Mouse (Mus musculus) granulocyte monocyte progenitor cell, adult 5-6 weeks (primary cell): ENCODE measurements around the gene Nectin2. TPM values are rescaled to one million over a fixed set of nuclear protein-coding genes. Genes with fewer than 3 reads are reported as not detected.

ENCODE experiments used
- ATAC-seq: replicated peaks from 2 replicates; pipeline ENCODE4 v1.8.0; 2016; ENCODE audit warnings: mild to moderate bottlenecking, moderate TSS enrichment, inconsistent platforms; ENCODE audit not compliant: poor library complexity, severe bottlenecking
- total RNA-seq, 2 experiments: library from RNA; stranded (forward) in 1 of 2; stranded (reverse) in 1 of 2; fragments of 200-712, 200-1000 nt in 1 of 2; fragments of >200 nt in 1 of 2; fragmentation: Nextera tagmentation in 1 of 2; gene quantifications; 2 replicates each; pipeline ENCODE4 v1.2.3; 2014 to 2017

Gene Nectin2
- total RNA-seq, 2 experiments from 2014 or later, result 1.6 to 1.7 TPM

- ATAC-seq, result peak; percentile 56
These were observed 81.1 kb downstream of the Nectin2 start for GRCm38 (mm10) chr7:19668947-19669721.

GRCm38 (mm10) chr7:19667434-19667833 is 82.8 kb downstream of the Nectin2 start:
- ATAC-seq, result peak; percentile 36

GRCm38 (mm10) chr7:19666750-19667149 is 83.5 kb downstream of the Nectin2 start:
- no peak for ATAC-seq

Other genes with a start within 250 kb of the Nectin2 start
- 3.1 and 4.5 TPM in 2 replicates for gene Bloc1s3, start 242.1 kb downstream of the Nectin2 start, total RNA-seq (2014; fragmentation: Nextera tagmentation)
- gene Bloc1s3, start 242.1 kb downstream of the Nectin2 start, total RNA-seq (2017), result 0.60 and 1.0 TPM in 2 replicates
- gene Trappc6a, start 242.1 kb downstream of the Nectin2 start, total RNA-seq (2014; fragmentation: Nextera tagmentation), result 75.3 and 83.4 TPM in 2 replicates
- gene Trappc6a, start 242.1 kb downstream of the Nectin2 start, total RNA-seq (2017), result 28.2 and 30.6 TPM in 2 replicates
- not detected in 2 replicates for gene Nkpd1, start 232.6 kb downstream of the Nectin2 start, total RNA-seq (2014; fragmentation: Nextera tagmentation)
- gene Nkpd1, start 232.6 kb downstream of the Nectin2 start, total RNA-seq (2017), result not detected in 2 replicates
- 29.7 and 32.3 TPM in 2 replicates for gene Ppp1r37, start 187.4 kb downstream of the Nectin2 start, total RNA-seq (2014; fragmentation: Nextera tagmentation)
- gene Ppp1r37, start 187.4 kb downstream of the Nectin2 start, total RNA-seq (2017), result 11.9 and 17.8 TPM in 2 replicates
- 3.9 and 7.0 TPM in 2 replicates for gene Zfp296, start 173.2 kb downstream of the Nectin2 start, total RNA-seq (2014; fragmentation: Nextera tagmentation)
- gene Zfp296, start 173.2 kb downstream of the Nectin2 start, total RNA-seq (2017), result 3.8 and 3.9 TPM in 2 replicates
- gene Gemin7, start 172.9 kb downstream of the Nectin2 start, total RNA-seq (2014; fragmentation: Nextera tagmentation), result 66.1 and 70.9 TPM in 2 replicates
- gene Gemin7, start 172.9 kb downstream of the Nectin2 start, total RNA-seq (2017), result 37.8 and 44.3 TPM in 2 replicates
- gene Clasrp, start 146.0 kb downstream of the Nectin2 start, total RNA-seq (2014; fragmentation: Nextera tagmentation), result 24.2 and 40.8 TPM in 2 replicates
- 19.6 TPM in 2 replicates for gene Clasrp, start 146.0 kb downstream of the Nectin2 start, total RNA-seq (2017)
- gene Relb, start 121.0 kb downstream of the Nectin2 start, total RNA-seq (2014; fragmentation: Nextera tagmentation), result 1.2 TPM in 1 of 2 replicates, not detected in the other
- 1.4 and 1.9 TPM in 2 replicates for gene Relb, start 121.0 kb downstream of the Nectin2 start, total RNA-seq (2017)
- 29.9 and 41.7 TPM in 2 replicates for gene Clptm1, start 85.5 kb downstream of the Nectin2 start, total RNA-seq (2014; fragmentation: Nextera tagmentation)
- gene Clptm1, start 85.5 kb downstream of the Nectin2 start, total RNA-seq (2017), result 32.0 and 36.5 TPM in 2 replicates
- 3.3 and 5.9 TPM in 2 replicates for gene Apoc2, start 72.5 kb downstream of the Nectin2 start, total RNA-seq (2014; fragmentation: Nextera tagmentation)
- 1.3 TPM in 1 of 2 replicates, not detected in the other for gene Apoc2, start 72.5 kb downstream of the Nectin2 start, total RNA-seq (2017)
- gene Gm44805, start 69.1 kb downstream of the Nectin2 start, total RNA-seq (2014; fragmentation: Nextera tagmentation), result not detected in 2 replicates
- gene Gm44805, start 69.1 kb downstream of the Nectin2 start, total RNA-seq (2017), result not detected in 2 replicates
- not detected in 2 replicates for gene Apoc4, start 69.0 kb downstream of the Nectin2 start, total RNA-seq (2014; fragmentation: Nextera tagmentation)
- gene Apoc4, start 69.0 kb downstream of the Nectin2 start, total RNA-seq (2017), result not detected in 2 replicates
- 10.3 and 17.9 TPM in 2 replicates for gene Apoc1, start 57.8 kb downstream of the Nectin2 start, total RNA-seq (2014; fragmentation: Nextera tagmentation)
- gene Apoc1, start 57.8 kb downstream of the Nectin2 start, total RNA-seq (2017), result 0.57 and 10.6 TPM in 2 replicates
- gene Apoe, start 51.3 kb downstream of the Nectin2 start, total RNA-seq (2014; fragmentation: Nextera tagmentation), result 21.9 and 23.5 TPM in 2 replicates
- 59.3 and 90.6 TPM in 2 replicates for gene Apoe, start 51.3 kb downstream of the Nectin2 start, total RNA-seq (2017)
- 70.2 and 76.7 TPM in 2 replicates for gene Tomm40, start 35.0 kb downstream of the Nectin2 start, total RNA-seq (2014; fragmentation: Nextera tagmentation)
- 36.2 and 47.0 TPM in 2 replicates for gene Tomm40, start 35.0 kb downstream of the Nectin2 start, total RNA-seq (2017)
- gene Bcam, start 20.5 kb upstream of the Nectin2 start, total RNA-seq (2014; fragmentation: Nextera tagmentation), result not detected in 2 replicates
- gene Bcam, start 20.5 kb upstream of the Nectin2 start, total RNA-seq (2017), result not detected in 2 replicates
- gene Cblc, start 46.3 kb upstream of the Nectin2 start, total RNA-seq (2014; fragmentation: Nextera tagmentation), result not detected in 2 replicates
- not detected in 2 replicates for gene Cblc, start 46.3 kb upstream of the Nectin2 start, total RNA-seq (2017)
- 7.5 and 8.5 TPM in 2 replicates for gene Bcl3, start 72.3 kb upstream of the Nectin2 start, total RNA-seq (2014; fragmentation: Nextera tagmentation)
- 0.57 and 1.0 TPM in 2 replicates for gene Bcl3, start 72.3 kb upstream of the Nectin2 start, total RNA-seq (2017)
- not detected in 2 replicates for gene Gm19345, start 101.5 kb upstream of the Nectin2 start, total RNA-seq (2014; fragmentation: Nextera tagmentation)
- gene Gm19345, start 101.5 kb upstream of the Nectin2 start, total RNA-seq (2017), result not detected in 2 replicates
- not detected in 2 replicates for gene Ceacam16, start 110.8 kb upstream of the Nectin2 start, total RNA-seq (2014; fragmentation: Nextera tagmentation)
- gene Ceacam16, start 110.8 kb upstream of the Nectin2 start, total RNA-seq (2017), result 0.56 TPM in 1 of 2 replicates, not detected in the other
- gene Ceacam19, start 137.5 kb upstream of the Nectin2 start, total RNA-seq (2014; fragmentation: Nextera tagmentation), result not detected in 2 replicates
- not detected in 2 replicates for gene Ceacam19, start 137.5 kb upstream of the Nectin2 start, total RNA-seq (2017)
- 10.7 and 32.3 TPM in 2 replicates for gene Pvr, start 170.7 kb upstream of the Nectin2 start, total RNA-seq (2014; fragmentation: Nextera tagmentation)
- gene Pvr, start 170.7 kb upstream of the Nectin2 start, total RNA-seq (2017), result 10.9 and 11.3 TPM in 2 replicates
- gene Igsf23, start 200.3 kb upstream of the Nectin2 start, total RNA-seq (2014; fragmentation: Nextera tagmentation), result 3.4 TPM in 1 of 2 replicates, not detected in the other
- gene Igsf23, start 200.3 kb upstream of the Nectin2 start, total RNA-seq (2017), result not detected in 2 replicates
- not detected in 2 replicates for gene Ceacam20, start 214.9 kb upstream of the Nectin2 start, total RNA-seq (2014; fragmentation: Nextera tagmentation)
- not detected in 2 replicates for gene Ceacam20, start 214.9 kb upstream of the Nectin2 start, total RNA-seq (2017)
- not detected in 2 replicates for gene Nlrp9b, start 241.0 kb upstream of the Nectin2 start, total RNA-seq (2014; fragmentation: Nextera tagmentation)
- not detected in 2 replicates for gene Nlrp9b, start 241.0 kb upstream of the Nectin2 start, total RNA-seq (2017)